Mouse (Mus musculus) lung, postnatal 0 days (tissue): ENCODE results near the gene Mesp2.

Experiments
- CTCF ChIP-seq: IDR thresholded peaks from 2 replicates; pipeline ENCODE4 v1.5.1; 2016; ENCODE audit warnings: antibody characterized with exemption, mild to moderate bottlenecking
- EP300 ChIP-seq: IDR thresholded peaks from 2 replicates; pipeline ENCODE4 v1.6.1; 2016; ENCODE audit warnings: antibody characterized with exemption, mild to moderate bottlenecking, control low read depth

GRCm38 (mm10) chr7:79828341-79828740 is 17.8 kb downstream of the Mesp2 start:
- no peak for TF ChIP-seq CTCF
- TF ChIP-seq EP300, result no peak
